Mouse (Mus musculus) limb, embryonic 11.5 days (tissue): ENCODE results near the gene Hprt. TPM values are rescaled to one million over a fixed set of nuclear protein-coding genes. Genes with fewer than 3 reads are reported as not detected.

ENCODE experiments used
- ATAC-seq: fragments of 200-750 bp; cut with Nextera tagmentation; 2 replicates; pipeline ENCODE4 v1.8.0; 2017; ENCODE audit warnings: low read depth; ENCODE audit not compliant: insufficient number of reproducible peaks, low FRiP score, low TSS enrichment
- DNase-seq: peaks from one replicate; pipeline ENCODE4 v3.0.0-alpha.2; 2015; ENCODE audit warnings: low spot score
- H3K27ac ChIP-seq: fragments of 300-500 bp; sonication (generic); replicated peaks from 2 replicates; pipeline ENCODE4 v1.5.1; 2014; ENCODE audit warnings: low read depth, mild to moderate bottlenecking, low read length
- H3K27me3 ChIP-seq: fragments of 300-500 bp; sonication (generic); 2 replicates; pipeline ENCODE4 v1.6.1; 2014; ENCODE audit warnings: mild to moderate bottlenecking, low read length, mixed read lengths; ENCODE audit not compliant: control insufficient read depth, insufficient read depth
- H3K36me3 ChIP-seq: fragments of 300-500 bp; sonication (generic); 2 replicates; pipeline ENCODE4 v1.6.1; 2014; ENCODE audit warnings: mild to moderate bottlenecking, low read length, moderate library complexity, mixed read lengths; ENCODE audit not compliant: control insufficient read depth, insufficient read depth
- H3K4me1 ChIP-seq: fragments of 300-500 bp; sonication (generic); 2 replicates; pipeline ENCODE4 v1.6.1; 2014; ENCODE audit warnings: low read length, mixed read lengths; ENCODE audit not compliant: control insufficient read depth, insufficient read depth
- H3K4me2 ChIP-seq: fragments of 300-500 bp; sonication (generic); 2 replicates; pipeline ENCODE4 v1.6.1; 2014; ENCODE audit warnings: low read depth, mild to moderate bottlenecking, moderate library complexity; ENCODE audit not compliant: severe bottlenecking
- H3K4me3 ChIP-seq: fragments of 300-500 bp; sonication (generic); 2 replicates; pipeline ENCODE4 v1.5.1; 2014; ENCODE audit warnings: low read depth, low read length
- H3K9ac ChIP-seq: fragments of 300-500 bp; sonication (generic); 2 replicates; pipeline ENCODE4 v1.6.1; 2014; ENCODE audit warnings: mild to moderate bottlenecking, low read length
- H3K9me3 ChIP-seq: fragments of 300-500 bp; sonication (generic); 2 replicates; pipeline ENCODE4 v1.6.1; 2016; ENCODE audit warnings: low read length; ENCODE audit not compliant: control insufficient read depth
- WGBS: fragments of 180-500 bp; shearing (Covaris S2); extraction: QIAGEN DNeasy Blood & Tissue Kit; methylation state at CpG from one replicate; pipeline ENCODE4 v1.1.7; 2014; 5-methylcytosine and 5-hydroxymethylcytosine counted together
- polyA plus RNA-seq: library from polyadenylated mRNA; unstranded; fragments of >200 nt; fragmentation: Nextera tagmentation; extraction: Ambion mirVana; gene quantifications from 2 replicates; pipeline ENCODE4 v1.2.1, GENCODE M21; 2014

Gene Hprt
- polyA plus RNA-seq = 82.2 and 87.1 TPM in 2 replicates

DNA sequence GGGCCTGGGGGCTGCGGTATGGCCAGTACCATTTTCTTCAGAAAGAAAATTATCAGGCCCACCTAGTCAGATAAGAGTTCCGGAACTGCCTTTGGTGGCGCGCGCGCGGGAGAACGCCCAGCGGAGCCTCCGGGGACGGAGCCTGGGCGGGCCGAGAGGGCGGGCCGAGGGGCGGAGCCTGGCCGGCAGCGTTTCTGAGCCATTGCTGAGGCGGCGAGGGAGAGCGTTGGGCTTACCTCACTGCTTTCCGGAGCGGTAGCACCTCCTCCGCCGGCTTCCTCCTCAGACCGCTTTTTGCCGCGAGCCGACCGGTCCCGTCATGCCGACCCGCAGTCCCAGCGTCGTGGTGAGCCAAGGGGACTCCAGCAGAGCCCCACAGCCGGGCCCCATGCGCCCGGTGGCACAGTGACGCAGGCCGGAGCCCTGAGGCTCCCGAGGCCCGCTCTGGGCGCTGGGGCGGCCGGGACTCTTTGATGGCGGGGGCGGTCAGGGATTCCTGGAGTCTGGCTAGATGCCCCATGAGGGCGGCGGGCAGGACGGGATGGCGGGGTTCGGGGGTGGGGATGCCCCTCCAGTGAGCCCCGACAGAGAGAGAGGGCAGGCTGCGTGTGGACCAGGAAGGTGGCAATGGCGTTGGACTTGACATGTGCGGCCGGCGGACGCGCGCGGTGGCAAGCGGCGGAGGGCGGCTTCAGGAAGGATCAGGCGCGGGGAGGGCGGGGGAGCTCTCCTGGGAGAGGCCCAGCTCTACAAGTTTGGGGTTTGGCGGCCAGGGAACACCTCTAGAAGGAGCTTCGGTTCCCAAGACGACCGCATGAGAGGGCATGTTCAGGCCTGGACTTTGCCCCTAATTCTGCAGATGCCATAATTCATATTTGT lies at the start of gene Hprt:
Hprt (plus strand) TSS at position 233 of the 879 bp plus-strand sequence.
- WGBS = 13% methylated on average over 66 of the region's 72 CpGs
- H3K27me3 ChIP-seq = no peaks in the 10 kb centered on the region
- ATAC-seq (peak; percentile 77; the same call in 1 of the 2 replicates), DNase-seq (peak; percentile 84)
- H3K36me3 ChIP-seq = no peaks in the 10 kb centered on the region
- H3K4me2 ChIP-seq = peak within 1 kb of the TSS; percentile 49
- peak within 1 kb of the TSS; percentile 58 for H3K9ac ChIP-seq
- no peaks in the 10 kb centered on the region for H3K9me3 ChIP-seq
- peak within 1 kb of the TSS; percentile 57; the same call in 1 of the 2 replicates for H3K27ac ChIP-seq
- peak within 1 kb of the TSS; percentile 44 for H3K4me3 ChIP-seq
- no peaks in the 10 kb centered on the region for H3K4me1 ChIP-seq

GRCm38 (mm10) chrX:52945509-52945908 lies 42.4 kb upstream of the Hprt start:
- H3K4me1 ChIP-seq = no peaks in the 10 kb centered on the region
- no peak overlapping the region for H3K4me2 ChIP-seq
- WGBS = 94% methylated on average over 5 of the region's 5 CpGs
- H3K27ac ChIP-seq = no peak overlapping the region
- no peak overlapping the region for H3K9ac ChIP-seq
- H3K27me3 ChIP-seq = no peaks in the 10 kb centered on the region
- no peak overlapping the region for H3K4me3 ChIP-seq
- H3K9me3 ChIP-seq = no peaks in the 10 kb centered on the region
- ATAC-seq (no peak), DNase-seq (no peak)
- peaks cover 2% of the 10 kb centered on the region; the same call in 1 of the 2 replicates for H3K36me3 ChIP-seq

DNA sequence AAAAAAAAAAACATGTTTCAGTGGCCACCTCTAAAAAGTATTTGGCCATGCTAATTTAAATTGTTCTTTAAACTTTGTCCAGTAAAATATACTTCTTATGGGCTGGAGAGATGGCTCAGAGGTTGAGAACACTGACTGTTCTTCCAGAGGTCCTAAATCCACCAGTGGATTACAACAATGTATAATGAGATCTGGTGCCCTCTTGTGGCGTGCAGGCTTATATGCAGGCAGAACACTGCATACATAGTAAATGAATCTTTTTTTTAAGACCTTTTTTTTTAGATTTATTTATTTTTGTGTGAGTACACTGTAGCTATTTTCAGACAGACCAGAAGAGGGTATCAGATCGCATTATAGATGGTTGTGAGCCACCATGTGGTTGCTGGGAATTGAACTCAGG lies 38.2 kb upstream of the Hprt start:
- no peak overlapping the region for H3K9ac ChIP-seq
- no peaks in the 10 kb centered on the region for H3K4me1 ChIP-seq
- no peak overlapping the region for H3K4me2 ChIP-seq
- no peak overlapping the region for H3K27ac ChIP-seq
- H3K36me3 ChIP-seq = no peaks in the 10 kb centered on the region
- no peaks in the 10 kb centered on the region for H3K9me3 ChIP-seq
- H3K4me3 ChIP-seq = no peak overlapping the region
- 69% methylated on average over 2 of the region's 2 CpGs for WGBS
- no peak for ATAC-seq
- H3K27me3 ChIP-seq = no peaks in the 10 kb centered on the region
- peak; percentile 24 for DNase-seq

DNA sequence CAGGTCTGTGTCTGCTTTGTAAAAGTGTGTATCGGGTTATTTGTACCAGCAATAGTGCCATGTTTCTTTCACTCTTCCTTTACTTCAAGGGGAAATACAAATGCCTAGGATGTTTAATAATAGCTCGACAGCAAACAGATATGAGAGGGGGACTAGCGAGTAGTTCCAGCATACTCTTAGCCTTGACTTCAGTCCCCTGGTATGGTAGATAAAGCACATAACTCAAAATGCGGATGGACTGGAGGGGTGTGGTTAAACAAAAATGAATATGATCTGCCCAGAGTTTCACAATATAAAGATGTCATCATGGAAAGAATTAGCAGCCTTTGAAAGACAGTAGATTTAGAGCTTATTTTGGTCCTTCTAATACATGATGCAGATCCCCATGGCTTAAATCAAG lies 31.0 kb upstream of the Hprt start:
- H3K27me3 ChIP-seq = no peaks in the 10 kb centered on the region
- no peak overlapping the region for H3K4me3 ChIP-seq
- H3K27ac ChIP-seq = no peak overlapping the region
- H3K9me3 ChIP-seq = no peaks in the 10 kb centered on the region
- H3K4me1 ChIP-seq = no peaks in the 10 kb centered on the region
- H3K4me2 ChIP-seq = no peak overlapping the region
- no peak overlapping the region for H3K9ac ChIP-seq
- no peaks in the 10 kb centered on the region for H3K36me3 ChIP-seq
- no peak for ATAC-seq
- no peak for DNase-seq
- 90% methylated on average over 4 of the region's 4 CpGs for WGBS

DNA sequence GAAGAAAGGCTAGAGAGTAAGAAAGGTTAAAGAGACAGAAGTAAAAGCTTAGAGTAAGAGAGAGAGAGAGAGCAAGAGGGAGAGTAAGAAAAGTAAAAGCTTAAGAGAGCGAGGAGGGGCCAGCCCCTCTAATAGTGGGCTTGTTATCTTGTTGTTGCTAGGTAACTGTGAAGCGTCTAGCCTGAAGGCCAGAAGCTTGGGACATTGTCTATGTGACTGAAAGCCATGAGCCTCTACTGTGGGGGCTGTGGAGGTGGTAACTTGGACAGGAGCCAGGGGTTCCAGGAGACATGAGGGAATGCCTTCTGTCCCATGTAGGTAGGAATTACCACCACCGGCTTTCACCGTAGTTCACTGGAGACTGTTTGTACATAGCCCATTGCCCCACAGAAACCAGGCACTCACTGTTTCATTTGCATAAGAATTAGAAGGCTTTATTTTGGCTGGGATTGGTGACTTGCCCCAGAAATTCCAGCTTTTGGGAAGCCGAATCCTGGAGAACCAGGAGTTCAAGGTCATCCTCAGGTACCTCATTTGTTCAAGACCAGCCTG lies 26.3 kb upstream of the Hprt start:
- Histone ChIP-seq H3K4me1 (no peaks in the 10 kb centered on the region), H3K9me3 (no peaks in the 10 kb centered on the region), H3K4me3 (no peak overlapping the region), H3K9ac (no peak overlapping the region), H3K27me3 (no peaks in the 10 kb centered on the region), H3K27ac (no peak overlapping the region), H3K4me2 (no peak overlapping the region), H3K36me3 (no peaks in the 10 kb centered on the region)
- DNase-seq = no peak
- no peak for ATAC-seq
- 71% methylated on average over 5 of the region's 5 CpGs for WGBS

- ATAC-seq (no peak), DNase-seq (no peak)
- no peak overlapping the region for H3K9ac ChIP-seq
- H3K27ac ChIP-seq = no peak overlapping the region
- H3K4me2 ChIP-seq = no peak overlapping the region
- H3K27me3 ChIP-seq = no peaks in the 10 kb centered on the region
- H3K4me3 ChIP-seq = no peak overlapping the region
- WGBS = 93% methylated on average over 2 of the region's 2 CpGs
- H3K9me3 ChIP-seq = no peaks in the 10 kb centered on the region
- H3K36me3 ChIP-seq = no peaks in the 10 kb centered on the region
- no peaks in the 10 kb centered on the region for H3K4me1 ChIP-seq
These were observed 22.8 kb upstream of the Hprt start for GRCm38 (mm10) chrX:52965149-52965548.

GRCm38 (mm10) chrX:52971211-52972006 lies 16.5 kb upstream of the Hprt start:
- no peak overlapping the region for H3K27ac ChIP-seq
- no peaks in the 10 kb centered on the region for H3K36me3 ChIP-seq
- no peak overlapping the region for H3K4me2 ChIP-seq
- H3K4me1 ChIP-seq = no peaks in the 10 kb centered on the region
- H3K9me3 ChIP-seq = no peaks in the 10 kb centered on the region
- no peak overlapping the region for H3K4me3 ChIP-seq
- DNase-seq (no peak), ATAC-seq (no peak)
- H3K9ac ChIP-seq = no peak overlapping the region
- WGBS = 57% methylated on average over 3 of the region's 3 CpGs
- no peaks in the 10 kb centered on the region for H3K27me3 ChIP-seq

- Histone ChIP-seq H3K4me1 (no peaks in the 10 kb centered on the region), H3K36me3 (no peaks in the 10 kb centered on the region), H3K4me2 (no peak overlapping the region), H3K27me3 (no peaks in the 10 kb centered on the region), H3K9me3 (no peaks in the 10 kb centered on the region), H3K27ac (no peak overlapping the region), H3K4me3 (no peak overlapping the region), H3K9ac (no peak overlapping the region)
- 61% methylated on average over 1 of the region's 1 CpGs for WGBS
- ATAC-seq = no peak
- DNase-seq = no peak
These were observed 15.8 kb upstream of the Hprt start for GRCm38 (mm10) chrX:52972129-52972528.
